7 mouse cellular contexts compared by ENCODE assay signal in genomic region chr7:35396542-35397168, GRCm38 (mm10). TPM values are rescaled to one million over a fixed set of nuclear protein-coding genes. Genes with fewer than 3 reads are reported as not detected.
DNase-seq lines count a peak whose midpoint lies in the region; ATAC-seq and TF ChIP-seq lines count a peak whose summit lies in the region.

Faap24 (minus strand) TSS chr7:35396836.
Cep89 (plus strand) TSS chr7:35397035.

- H3K4me3 ChIP-seq in embryonic facial prominence, embryonic 10.5 days, result peak within 1 kb of the TSS; percentile 67
- H3K4me3 ChIP-seq in intestine, postnatal 0 days (ENCODE audit: low read depth, low read length), result peak within 1 kb of the TSS; percentile 77
- H3K4me3 ChIP-seq in midbrain, embryonic 12.5 days, result peak within 1 kb of the TSS; percentile 72
- H3K4me3 ChIP-seq in small intestine, adult 2 months (ENCODE audit: low read depth, low read length), result peak within 1 kb of the TSS; percentile 91

- peaks cover 20% of the 10 kb centered on the region for H3K4me1 ChIP-seq in embryonic facial prominence, embryonic 10.5 days
- H3K4me1 ChIP-seq in intestine, postnatal 0 days (replicated peaks; ENCODE audit: control insufficient read depth, insufficient read depth, low read length), result no peaks in the 10 kb centered on the region
- H3K4me1 ChIP-seq in midbrain, embryonic 12.5 days, result peaks cover 22% of the 10 kb centered on the region
- H3K4me1 ChIP-seq in small intestine, adult 2 months (ENCODE audit: control insufficient read depth, insufficient read depth, insufficient read length, low read length), result peaks cover 5% of the 10 kb centered on the region

- TF ChIP-seq POLR2A in small intestine, adult 2 months (IDR thresholded peaks at IDR 0.05; ENCODE audit: low read depth, low read length), result peak; percentile 50; the same call in 1 of the 2 replicates

- DNase-seq in adrenal gland, postnatal 10 days, result peak; percentile 94
- DNase-seq in embryonic facial prominence, embryonic 10.5 days (ENCODE audit: low spot score), result peak; percentile 97
- peak; percentile 93 for DNase-seq in gonadal fat pad, adult 2 months (ENCODE audit: low read depth)
- peak; percentile 88 for DNase-seq in left cerebral cortex, postnatal 4 days

- ATAC-seq in intestine, postnatal 0 days, result peak; percentile 94
- peak; percentile 98 for ATAC-seq in midbrain, embryonic 12.5 days (ENCODE audit: low FRiP score, low read depth)

- peak within 1 kb of the TSS; percentile 79 for H3K4me2 ChIP-seq in intestine, postnatal 0 days (replicated peaks; ENCODE audit: low read depth)
- H3K4me2 ChIP-seq in midbrain, embryonic 12.5 days (replicated peaks), result peak within 1 kb of the TSS; percentile 85

- H3K9ac ChIP-seq in intestine, postnatal 0 days (ENCODE audit: low read depth, low read length), result peak within 1 kb of the TSS; percentile 63
- peak within 1 kb of the TSS; percentile 80 for H3K9ac ChIP-seq in midbrain, embryonic 12.5 days (replicated peaks)

- H3K9me3 ChIP-seq in embryonic facial prominence, embryonic 10.5 days, result no peaks in the 10 kb centered on the region
- H3K9me3 ChIP-seq in intestine, postnatal 0 days (ENCODE audit: control insufficient read depth), result no peaks in the 10 kb centered on the region
- H3K9me3 ChIP-seq in midbrain, embryonic 12.5 days, result no peaks in the 10 kb centered on the region

- H3K36me3 ChIP-seq in embryonic facial prominence, embryonic 10.5 days (replicated peaks), result peaks cover 66% of the 10 kb centered on the region
- peaks cover 39% of the 10 kb centered on the region for H3K36me3 ChIP-seq in intestine, postnatal 0 days (ENCODE audit: control insufficient read depth, insufficient read depth)
- peaks cover 49% of the 10 kb centered on the region for H3K36me3 ChIP-seq in midbrain, embryonic 12.5 days
- peaks cover 19% of the 10 kb centered on the region for H3K36me3 ChIP-seq in small intestine, adult 2 months (ENCODE audit: control insufficient read depth, insufficient read depth, low read length)

- no peak for TF ChIP-seq CTCF in intestine, postnatal 0 days (IDR thresholded peaks at IDR 0.05; ENCODE audit: low read depth)
- TF ChIP-seq CTCF in small intestine, adult 2 months (IDR thresholded peaks at IDR 0.05; ENCODE audit: extremely low read depth, insufficient read length, insufficient replicate concordance, low read depth, low read length), result no peak

- intact Hi-C loops in left cerebral cortex, postnatal 4 days (cut with DNase I), result no loop called here

- no peaks in the 10 kb centered on the region for H3K27me3 ChIP-seq in embryonic facial prominence, embryonic 10.5 days (replicated peaks; ENCODE audit: low read depth, poor library complexity, severe bottlenecking)
- no peaks in the 10 kb centered on the region for H3K27me3 ChIP-seq in intestine, postnatal 0 days (replicated peaks; ENCODE audit: control insufficient read depth, insufficient read depth, low read length)
- no peaks in the 10 kb centered on the region for H3K27me3 ChIP-seq in midbrain, embryonic 12.5 days
- H3K27me3 ChIP-seq in small intestine, adult 2 months (ENCODE audit: control insufficient read depth, insufficient read depth, low read length), result no peaks in the 10 kb centered on the region

- under 1% methylated on average over 28 of the region's 28 CpGs for WGBS in embryonic facial prominence, embryonic 10.5 days
- WGBS in intestine, postnatal 0 days, result under 1% methylated on average over 28 of the region's 28 CpGs
- under 1% methylated on average over 28 of the region's 28 CpGs for WGBS in midbrain, embryonic 12.5 days
- 1% methylated on average over 28 of the region's 28 CpGs for WGBS in small intestine, adult 2 months

- H3K27ac ChIP-seq in embryonic facial prominence, embryonic 10.5 days (replicated peaks), result peak within 1 kb of the TSS; percentile 84
- peak within 1 kb of the TSS; percentile 58 for H3K27ac ChIP-seq in intestine, postnatal 0 days (ENCODE audit: low read depth, low read length)
- peak within 1 kb of the TSS; percentile 35; the same call in 1 of the 2 replicates for H3K27ac ChIP-seq in midbrain, embryonic 12.5 days (replicated peaks)
- peak within 1 kb of the TSS; percentile 18; the same call in 1 of the 2 replicates for H3K27ac ChIP-seq in small intestine, adult 2 months (ENCODE audit: insufficient read depth, low read depth, low read length)

RNA-seq across cellular contexts. Expression of gene Faap24, which starts in this region (rescaled TPM):
- total RNA-seq in adrenal gland, postnatal 10 days (2021), result 1 to 10 TPM; 5.1 to 6.9 TPM
- 17.6 and 20.5 TPM in 2 replicates for polyA plus RNA-seq in embryonic facial prominence, embryonic 10.5 days (2016; fragmentation: Nextera tagmentation; extraction: Ambion mirVana)
- polyA plus RNA-seq in gonadal fat pad, adult 2 months (2012; rRNA removed), result 3.3 and 3.6 TPM in 2 replicates
- polyA plus RNA-seq in intestine, postnatal 0 days (2015; fragmentation: Nextera tagmentation; extraction: Ambion mirVana), result 9.3 and 10.3 TPM in 2 replicates
- total RNA-seq in left cerebral cortex, postnatal 4 days (2021), result 10 to 100 TPM in 1 of 2 experiments, 1 to 10 TPM in 1; 9.7 to 11.0 TPM
- polyA plus RNA-seq in midbrain, embryonic 12.5 days (2016; fragmentation: Nextera tagmentation; extraction: Ambion mirVana), result 21.7 and 22.9 TPM in 2 replicates
- 1.8 and 3.9 TPM in 2 replicates for polyA plus RNA-seq in small intestine, adult 2 months (2012; rRNA removed)

RNA-seq across cellular contexts. Expression of gene Cep89, which starts in this region (rescaled TPM):
- 10 to 100 TPM; 18.2 to 26.4 TPM for total RNA-seq in adrenal gland, postnatal 10 days (2021)
- 59.0 and 63.3 TPM in 2 replicates for polyA plus RNA-seq in embryonic facial prominence, embryonic 10.5 days (2016; fragmentation: Nextera tagmentation; extraction: Ambion mirVana)
- polyA plus RNA-seq in gonadal fat pad, adult 2 months (2012; rRNA removed), result 13.7 and 19.3 TPM in 2 replicates
- 9.7 and 10.1 TPM in 2 replicates for polyA plus RNA-seq in intestine, postnatal 0 days (2015; fragmentation: Nextera tagmentation; extraction: Ambion mirVana)
- 10 to 100 TPM; 25.4 to 29.5 TPM for total RNA-seq in left cerebral cortex, postnatal 4 days (2021)
- 49.2 and 52.1 TPM in 2 replicates for polyA plus RNA-seq in midbrain, embryonic 12.5 days (2016; fragmentation: Nextera tagmentation; extraction: Ambion mirVana)
- polyA plus RNA-seq in small intestine, adult 2 months (2012; rRNA removed), result 4.4 and 10.1 TPM in 2 replicates

Comparison
In these comparisons a context has a peak if more than half of its experiments do, and no peak if none do; other contexts are left out.
1. Peak in every context shown above with its lines: DNase-seq, ATAC-seq, H3K4me3 ChIP-seq and H3K27ac ChIP-seq.
2. H3K27ac ChIP-seq: peak in every context shown above with its lines; median percentile 84 in embryonic facial prominence, embryonic 10.5 days; 58 in intestine, postnatal 0 days; 35 in midbrain, embryonic 12.5 days; 18 in small intestine, adult 2 months.